Mouse (Mus musculus) MEL (cell line): Measurements from ENCODE around the gene Nol12. TPM values are rescaled to one million over a fixed set of nuclear protein-coding genes. Genes with fewer than 3 reads are reported as not detected.

Experiments used
- DNase-seq: peaks from one replicate; pipeline ENCODE4 v3.0.0; 2011; ENCODE audit warnings: low read depth, low spot score
- H3K27ac ChIP-seq: 2 replicates; pipeline ENCODE4 v1.5.1; 2012; ENCODE audit warnings: low read depth, mild to moderate bottlenecking, control low read depth, low read length, moderate library complexity; ENCODE audit not compliant: control insufficient read depth
- H3K27me3 ChIP-seq, 2 experiments: fragments of 150-350 bp in 1 of 2; sonication (generic) in 1 of 2; 2 replicates each; pipeline ENCODE4 v1.6.1; 2012; ENCODE audit warnings: low read length in 2 of 2, mild to moderate bottlenecking in 2 of 2, improper control_type of control experiment in 1 of 2, moderate library complexity in 1 of 2; ENCODE audit not compliant: insufficient read depth in 2 of 2, control insufficient read depth in 1 of 2
- H3K36me3 ChIP-seq, 2 experiments: 2 replicates each; pipeline ENCODE4 v1.6.1; 2012 to 2014; ENCODE audit warnings: low read length in 2 of 2, improper control_type of control experiment in 1 of 2, inconsistent platforms in 1 of 2, mild to moderate bottlenecking in 1 of 2; ENCODE audit not compliant: insufficient read depth in 2 of 2, control insufficient read depth in 1 of 2
- H3K4me1 ChIP-seq, 2 experiments: fragments of 150-350 bp in 1 of 2; sonication (generic) in 1 of 2; 2 replicates each; pipeline ENCODE4 v1.6.1; 2012; ENCODE audit warnings: low read length in 2 of 2, improper control_type of control experiment in 1 of 2, mild to moderate bottlenecking in 1 of 2; ENCODE audit not compliant: insufficient read depth in 2 of 2, control insufficient read depth in 1 of 2
- H3K4me3 ChIP-seq, 2 experiments: fragments of 150-350 bp in 1 of 2; sonication (generic) in 1 of 2; 2 replicates each; pipeline ENCODE4 v1.5.1; 2012; ENCODE audit warnings: low read depth in 2 of 2, low read length in 2 of 2, mild to moderate bottlenecking in 2 of 2, moderate library complexity in 2 of 2, control low read depth in 1 of 2, improper control_type of control experiment in 1 of 2; ENCODE audit not compliant: control insufficient read depth in 1 of 2, insufficient read depth in 1 of 2
- H3K79me2 ChIP-seq: 2 replicates; pipeline ENCODE4 v1.6.1; 2012; ENCODE audit warnings: mild to moderate bottlenecking, low read length, moderate library complexity; ENCODE audit not compliant: control insufficient read depth, poor library complexity, insufficient read depth
- H3K9ac ChIP-seq: 2 replicates; pipeline ENCODE4 v1.6.1; 2012; ENCODE audit warnings: low read depth, mild to moderate bottlenecking, control low read depth, low read length, moderate library complexity; ENCODE audit not compliant: control insufficient read depth, poor library complexity, severe bottlenecking
- H3K9me3 ChIP-seq: fragments of 150-350 bp; sonication (generic); replicated peaks from 2 replicates; pipeline ENCODE4 v1.6.1; 2012; ENCODE audit warnings: mild to moderate bottlenecking, low read length, improper control_type of control experiment, moderate library complexity; ENCODE audit not compliant: insufficient read depth
- CHD2 ChIP-seq: IDR thresholded peaks from 2 replicates; pipeline ENCODE4 v1.6.1; 2011; ENCODE audit warnings: low read length, improper control_type of control experiment
- CTCF ChIP-seq, 3 experiments: IDR thresholded peaks in 2 of 3; conservative IDR thresholded peaks in 1 of 3; 2 replicates each; pipeline ENCODE4 v1.5.1; 2011 to 2012; ENCODE audit warnings: low read length in 3 of 3, low read depth in 2 of 3, mild to moderate bottlenecking in 2 of 3, improper control_type of control experiment in 1 of 3, inconsistent platforms in 1 of 3, mixed read lengths in 1 of 3, moderate library complexity in 1 of 3; ENCODE audit not compliant: control insufficient read depth in 1 of 3, insufficient read depth in 1 of 3, poor library complexity in 1 of 3, severe bottlenecking in 1 of 3
- ELF1 ChIP-seq: IDR thresholded peaks from 2 replicates; pipeline ENCODE4 v1.6.1; 2014; ENCODE audit warnings: low read depth, mild to moderate bottlenecking, inconsistent platforms, low read length, improper control_type of control experiment, moderate library complexity
- GATA1 ChIP-seq: IDR thresholded peaks from 2 replicates; pipeline ENCODE4 v1.6.1; 2011; ENCODE audit warnings: low read depth, low read length, improper control_type of control experiment
- JUND ChIP-seq: IDR thresholded peaks from 2 replicates; pipeline ENCODE4 v1.6.1; 2011; ENCODE audit warnings: low read depth, mild to moderate bottlenecking, improper control_type of control experiment, low read length
- MAFK ChIP-seq: IDR thresholded peaks from 2 replicates; pipeline ENCODE4 v1.6.1; 2011; ENCODE audit warnings: low read depth, mild to moderate bottlenecking, low read length, improper control_type of control experiment, borderline replicate concordance
- MAX ChIP-seq: IDR thresholded peaks from 2 replicates; pipeline ENCODE4 v1.6.1; 2011; ENCODE audit warnings: low read length, improper control_type of control experiment
- MYC ChIP-seq: IDR thresholded peaks from 2 replicates; pipeline ENCODE4 v1.6.1; 2011; ENCODE audit warnings: low read depth, mild to moderate bottlenecking, low read length, improper control_type of control experiment, moderate library complexity
- POLR2AphosphoS2 ChIP-seq: IDR thresholded peaks from 2 replicates; pipeline ENCODE4 v1.6.1; 2011; ENCODE audit warnings: low read length, improper control_type of control experiment
- POLR2AphosphoS5 ChIP-seq: IDR thresholded peaks from 2 replicates; pipeline ENCODE4 v1.6.1; 2012; ENCODE audit warnings: low read depth, borderline replicate concordance, mild to moderate bottlenecking, inconsistent platforms, low read length, moderate library complexity, mixed read lengths
- RAD21 ChIP-seq: IDR thresholded peaks from 2 replicates; pipeline ENCODE4 v1.6.1; 2011; ENCODE audit warnings: mild to moderate bottlenecking, low read depth, low read length, improper control_type of control experiment
- SMC3 ChIP-seq: IDR thresholded peaks from 2 replicates; pipeline ENCODE4 v1.6.1; 2011; ENCODE audit warnings: low read depth, low read length, improper control_type of control experiment
- TBP ChIP-seq: IDR thresholded peaks from 2 replicates; pipeline ENCODE4 v1.8.0; 2011; ENCODE audit warnings: low read depth, low read length, improper control_type of control experiment
- UBTF ChIP-seq: IDR thresholded peaks from 2 replicates; pipeline ENCODE4 v1.6.1; 2012; ENCODE audit warnings: low read depth, mild to moderate bottlenecking, inconsistent platforms, low read length, improper control_type of control experiment, moderate library complexity, borderline replicate concordance; ENCODE audit not compliant: insufficient read depth
- ZMIZ1 ChIP-seq: IDR thresholded peaks from 2 replicates; pipeline ENCODE4 v1.6.1; 2012; ENCODE audit warnings: low read depth, mild to moderate bottlenecking, inconsistent platforms, low read length, improper control_type of control experiment, moderate library complexity
- ZNF384 ChIP-seq: IDR thresholded peaks from 2 replicates; pipeline ENCODE4 v1.6.1; 2012; ENCODE audit warnings: low read depth, mild to moderate bottlenecking, inconsistent platforms, low read length, improper control_type of control experiment
- polyA plus RNA-seq, 2 experiments: library from polyadenylated mRNA; stranded (reverse) in 1 of 2; unstranded in 1 of 2; fragments of >175 nt in 1 of 2; fragments of >200 nt in 1 of 2; gene quantifications; 2 replicates each; pipeline versions ENCODE4 v1.2.1 to v1.2.4; 2012; ENCODE audit warnings: low replicate concordance in 2 of 2, low read depth in 1 of 2; ENCODE audit not compliant: insufficient read length in 2 of 2, insufficient read depth in 1 of 2, missing spikeins in 1 of 2
- total RNA-seq: library from RNA; depleted of rRNA; stranded (reverse); fragments of 300-350 nt; gene quantifications from 2 replicates; pipeline ENCODE4 v1.2.3, GENCODE M21; 2012

Nol12 gene
- total and polyA plus RNA-seq, 3 experiments: 40.8 to 127 TPM; not detected in 1

GRCm38 (mm10) chr15:78948883-78949282, 14.2 kb downstream of the Nol12 start:
- no peak for DNase-seq
- Histone ChIP-seq H3K4me1 (peaks cover 7 to 23% of the 10 kb centered on the region in 2 experiments), H3K27me3 (no peaks in the 10 kb centered on the region), H3K9me3 (no peaks in the 10 kb centered on the region), H3K27ac (no peak overlapping the region), H3K9ac (no peak overlapping the region), H3K79me2 (no peaks in the 10 kb centered on the region)
- TF ChIP-seq MAFK: no peak
- TF ChIP-seq POLR2AphosphoS5: no peak
- no peak for TF ChIP-seq JUND
- TF ChIP-seq MAX: no peak
- no peak for TF ChIP-seq ZNF384
- no peak for TF ChIP-seq CHD2
- no peak for TF ChIP-seq ZMIZ1
- no peak for TF ChIP-seq ELF1
- TF ChIP-seq MYC: no peak
- TF ChIP-seq POLR2AphosphoS2: no peak
- TF ChIP-seq, all 39 proteins: peak for 0
- peaks cover 0 to 10% of the 10 kb centered on the region in 2 experiments; a peak in 2 of 4 replicates for H3K36me3 ChIP-seq
- no peak overlapping the region for H3K4me3 ChIP-seq

GRCm38 (mm10) chr15:78955663-78956062, 20.9 kb downstream of the Nol12 start:
- H3K79me2 ChIP-seq: no peaks in the 10 kb centered on the region
- no peaks in the 10 kb centered on the region for H3K9me3 ChIP-seq
- no peaks in the 10 kb centered on the region for H3K4me1 ChIP-seq
- TF ChIP-seq ZNF384: peak; percentile 82
- peak; percentile 56; the same call in 1 of the 2 replicates for TF ChIP-seq TBP
- peak; percentile 43 for TF ChIP-seq RAD21
- no peak for TF ChIP-seq UBTF
- peak in 2 of 3 experiments; percentile 23 to 44; a peak in 3 of 6 replicates for TF ChIP-seq CTCF (IDR thresholded peaks at IDR 0.05 in 2 of 3, conservative IDR thresholded peaks at IDR 0.05 in 1 of 3; ENCODE audit: control insufficient read depth in 1 of 3, insufficient read depth in 1 of 3, low read depth in 2 of 3, low read length in 3 of 3, poor library complexity in 1 of 3, severe bottlenecking in 1 of 3)
- peak; percentile 38 for TF ChIP-seq SMC3
- H3K36me3 ChIP-seq: no peaks in the 10 kb centered on the region
- H3K27ac ChIP-seq: no peak overlapping the region
- H3K9ac ChIP-seq: no peak overlapping the region
- no peaks in the 10 kb centered on the region for H3K27me3 ChIP-seq
- H3K4me3 ChIP-seq: no peak overlapping the region
- peak; percentile 46 for DNase-seq

GRCm38 (mm10) chr15:78956351-78956750, 21.6 kb downstream of the Nol12 start:
- TF ChIP-seq RAD21: peak; percentile 31
- peak; percentile 31 for TF ChIP-seq SMC3
- no peak for TF ChIP-seq POLR2AphosphoS5
- TF ChIP-seq GATA1: 0 out of 2 replicates have a peak, but pooled peaks have one; percentile 21
- peak in 2 of 3 experiments; percentile 58 to 62; a peak in 4 of 6 replicates for TF ChIP-seq CTCF (IDR thresholded peaks at IDR 0.05 in 2 of 3, conservative IDR thresholded peaks at IDR 0.05 in 1 of 3; ENCODE audit: control insufficient read depth in 1 of 3, insufficient read depth in 1 of 3, low read depth in 2 of 3, low read length in 3 of 3, poor library complexity in 1 of 3, severe bottlenecking in 1 of 3)

More at GRCm38 (mm10) chr15:78956351-78956750, 21.6 kb downstream of the Nol12 start:
- H3K9me3 ChIP-seq: no peaks in the 10 kb centered on the region
- no peak overlapping the region for H3K9ac ChIP-seq
- H3K36me3 ChIP-seq: no peaks in the 10 kb centered on the region
- no peaks in the 10 kb centered on the region for H3K27me3 ChIP-seq
- H3K27ac ChIP-seq: no peak overlapping the region
- H3K79me2 ChIP-seq: no peaks in the 10 kb centered on the region
- no peak overlapping the region for H3K4me3 ChIP-seq
- DNase-seq: peak; percentile 60
- H3K4me1 ChIP-seq: no peaks in the 10 kb centered on the region
